Mouse (Mus musculus) activated CD4-positive, CD25-positive, alpha-beta regulatory T cell, adult 4 months (primary cell): ENCODE results near the gene Tenm3. TPM values are rescaled to one million over a fixed set of nuclear protein-coding genes. Genes with fewer than 3 reads are reported as not detected.

Source experiments
- ATAC-seq: one replicate; pipeline ENCODE4 v1.8.0; 2017
- polyA plus RNA-seq, 2 experiments: library from polyadenylated mRNA; unstranded; fragments of 100-300 nt; shearing (Covaris generic); gene quantifications; one replicate each; pipeline ENCODE4 v1.2.1; 2017

Tenm3 gene
- polyA plus RNA-seq, 2 experiments from 2014 or later, result not detected

GRCm38 (mm10) chr8:48511546-48511945, 332.2 kb downstream of the Tenm3 start:
- ATAC-seq, result no peak

GRCm38 (mm10) chr8:48511137-48511536, 332.6 kb downstream of the Tenm3 start:
- no peak for ATAC-seq

GRCm38 (mm10) chr8:48508641-48509599, 334.8 kb downstream of the Tenm3 start:
- ATAC-seq, result no peak

GRCm38 (mm10) chr8:48507719-48508501, 335.8 kb downstream of the Tenm3 start:
- no peak for ATAC-seq

GRCm38 (mm10) chr8:48492491-48492890, 351.3 kb downstream of the Tenm3 start:
- no peak for ATAC-seq

GRCm38 (mm10) chr8:48490635-48491165, 353.1 kb downstream of the Tenm3 start:
- ATAC-seq, result no peak

- no peak for ATAC-seq
Observed at GRCm38 (mm10) chr8:48489936-48490634, 353.7 kb downstream of the Tenm3 start.

- ATAC-seq, result no peak
Observed at GRCm38 (mm10) chr8:48489417-48489816, 354.3 kb downstream of the Tenm3 start.

GRCm38 (mm10) chr8:48488809-48489208, 354.9 kb downstream of the Tenm3 start:
- no peak for ATAC-seq

- no peak for ATAC-seq
Observed at GRCm38 (mm10) chr8:48484143-48484542, 359.6 kb downstream of the Tenm3 start.

- ATAC-seq, result no peak
Observed at GRCm38 (mm10) chr8:48481709-48482671, 361.8 kb downstream of the Tenm3 start.

- ATAC-seq, result no peak
Observed at GRCm38 (mm10) chr8:48477371-48477935, 366.3 kb downstream of the Tenm3 start.

- no peak for ATAC-seq
Observed at GRCm38 (mm10) chr8:48476896-48477295, 366.9 kb downstream of the Tenm3 start.

GRCm38 (mm10) chr8:48467633-48468032, 376.1 kb downstream of the Tenm3 start:
- ATAC-seq, result no peak

- no peak for ATAC-seq
Observed at GRCm38 (mm10) chr8:48458373-48458772, 385.4 kb downstream of the Tenm3 start.

- ATAC-seq, result no peak
Observed at GRCm38 (mm10) chr8:48456328-48457124, 387.2 kb downstream of the Tenm3 start.

- no peak for ATAC-seq
Observed at GRCm38 (mm10) chr8:48451247-48451635, 392.5 kb downstream of the Tenm3 start.

GRCm38 (mm10) chr8:48450397-48451246, 393.1 kb downstream of the Tenm3 start:
- ATAC-seq, result no peak

GRCm38 (mm10) chr8:48449625-48450024, 394.1 kb downstream of the Tenm3 start:
- no peak for ATAC-seq
